Mouse (Mus musculus) thymus, postnatal 4 days (tissue): Measurements from ENCODE around the gene Necap2.
A peak's percentile ranks its signal among the peaks of the same experiment; 100 is the strongest.

Experiments
- DNase-seq: peaks from one replicate; pipeline ENCODE4 v3.0.0; 2021

Necap2 gene

GRCm38 (mm10) chr4:141073661-141074060 lies 4.5 kb downstream of the Necap2 start:
- no peak for DNase-seq

- no peak for DNase-seq
Measured at GRCm38 (mm10) chr4:141072502-141072901, 5.7 kb downstream of the Necap2 start.

DNA sequence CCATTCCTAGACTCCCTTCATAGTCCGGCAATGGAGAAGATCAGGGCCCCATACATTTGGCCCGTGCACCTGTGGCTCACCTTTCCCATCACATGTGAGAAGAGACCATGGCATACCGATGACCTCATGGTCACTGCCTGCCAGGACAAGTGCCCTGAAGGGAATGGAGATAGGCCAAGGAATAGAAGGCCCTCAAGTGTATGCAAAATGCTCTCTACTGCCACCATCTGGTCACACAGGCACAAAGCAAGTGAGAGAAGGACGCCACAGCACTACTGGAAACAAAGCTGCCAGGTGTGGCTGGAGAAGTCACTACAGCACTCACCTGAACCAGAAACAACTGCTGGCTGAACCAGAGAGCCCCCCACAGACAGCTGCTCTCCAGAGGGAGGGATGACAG lies 8.4 kb downstream of the Necap2 start:
- peak; percentile 68 for DNase-seq

- no peak for DNase-seq
Measured at GRCm38 (mm10) chr4:141068655-141069054, 9.5 kb downstream of the Necap2 start.

- no peak for DNase-seq
Measured at GRCm38 (mm10) chr4:141067516-141068046, 10.6 kb downstream of the Necap2 start.

GRCm38 (mm10) chr4:141066709-141067515 lies 11.2 kb downstream of the Necap2 start:
- DNase-seq = no peak

DNA sequence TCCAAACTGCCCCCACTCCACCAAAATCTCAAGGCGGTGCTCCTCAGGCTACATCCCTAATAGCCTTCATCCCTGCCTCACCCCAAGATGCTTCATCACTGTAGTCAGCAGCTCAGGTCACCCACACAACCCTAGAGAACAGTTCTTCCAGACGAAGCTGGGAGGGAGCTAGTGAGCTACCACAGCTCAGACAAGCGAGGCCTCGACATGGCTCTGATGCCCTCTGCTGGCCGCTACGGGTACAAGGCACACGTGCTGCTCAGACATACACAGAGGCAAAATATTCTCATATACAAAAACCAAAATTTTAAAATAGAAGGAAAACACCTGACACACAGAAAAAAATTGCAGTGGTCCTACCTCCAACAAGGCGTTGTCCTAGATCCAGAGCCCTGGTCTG lies 13.0 kb downstream of the Necap2 start:
- DNase-seq = peak; percentile 92

GRCm38 (mm10) chr4:141064104-141064659 lies 14.0 kb downstream of the Necap2 start:
- no peak for DNase-seq

GRCm38 (mm10) chr4:141060426-141061301 lies 17.5 kb downstream of the Necap2 start, which contains the start of gene Crocc:
Gene Crocc, minus strand, starts transcription at chr4:141060550.
- DNase-seq = peak; percentile 100

- DNase-seq = no peak
Measured at GRCm38 (mm10) chr4:141059616-141060425, 18.3 kb downstream of the Necap2 start.

DNA sequence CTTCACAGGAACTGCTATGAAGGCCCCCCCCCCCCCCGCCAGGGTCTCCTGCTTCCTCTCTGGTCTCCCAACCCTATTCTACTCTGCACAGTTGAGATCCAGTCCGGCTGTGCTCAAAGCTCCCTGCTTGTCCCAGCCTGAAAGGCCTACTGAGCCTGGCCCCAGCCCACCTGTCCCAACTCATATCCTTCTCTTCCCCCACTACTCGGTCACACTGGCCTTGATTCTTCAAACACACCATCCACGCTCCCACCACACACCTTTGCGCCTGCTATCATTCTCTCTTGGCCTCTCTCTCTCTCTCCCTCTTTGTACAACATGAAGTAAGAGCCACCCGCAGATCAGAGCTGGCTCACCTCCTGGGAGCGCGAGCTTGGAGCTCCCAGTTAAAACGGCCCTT lies 19.3 kb downstream of the Necap2 start:
- no peak for DNase-seq

- DNase-seq = no peak
Measured at GRCm38 (mm10) chr4:141056970-141057369, 21.2 kb downstream of the Necap2 start.

DNA sequence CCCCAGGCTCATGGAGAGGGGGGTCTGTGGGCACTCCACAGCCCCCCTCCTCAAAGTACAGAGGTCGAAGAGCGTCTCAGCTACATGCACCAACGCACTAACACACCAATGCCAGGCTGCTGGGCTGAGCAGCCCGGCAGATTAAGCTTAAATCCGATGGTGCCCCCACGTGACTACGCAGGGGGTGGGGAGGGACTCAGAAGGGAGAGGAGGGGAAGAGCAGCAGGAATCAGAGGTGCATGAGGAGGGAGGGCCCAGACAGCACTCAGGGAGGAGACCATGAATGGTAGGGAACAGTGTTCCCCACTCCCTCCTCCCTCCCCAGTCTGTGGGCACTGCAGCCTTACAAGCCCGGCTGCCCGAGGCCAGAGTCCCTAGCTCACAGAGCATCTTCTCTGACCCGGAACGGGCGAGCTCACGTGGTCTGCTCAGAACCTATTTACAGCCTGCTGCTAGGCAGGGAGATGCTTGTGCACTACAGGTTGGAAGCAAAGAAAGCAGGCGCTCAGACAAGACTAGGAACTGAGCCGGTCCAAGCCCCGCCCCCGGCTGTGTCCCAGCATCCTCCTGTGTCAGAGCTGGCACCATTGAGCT lies 24.5 kb downstream of the Necap2 start:
- DNase-seq = no peak

DNA sequence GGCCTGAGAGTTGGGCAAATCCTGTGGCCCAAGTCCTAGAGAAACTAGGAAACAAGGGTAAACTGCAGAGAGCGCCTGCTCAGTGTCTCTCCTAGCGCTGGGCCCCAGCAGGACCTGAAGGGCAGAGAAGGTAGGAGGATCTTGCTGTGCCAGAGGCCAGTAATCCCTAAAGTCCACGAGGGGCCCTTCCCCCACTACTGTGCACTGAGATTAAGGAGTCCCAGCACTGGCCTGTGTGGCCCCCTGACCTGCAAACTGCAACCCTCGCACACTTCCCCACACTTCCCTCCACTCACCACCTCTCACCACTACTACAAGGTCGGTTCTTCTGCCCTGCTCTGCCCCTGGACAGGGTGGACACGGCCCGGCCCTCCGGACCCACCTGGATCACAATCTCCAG lies 25.0 kb downstream of the Necap2 start:
- no peak for DNase-seq

DNA sequence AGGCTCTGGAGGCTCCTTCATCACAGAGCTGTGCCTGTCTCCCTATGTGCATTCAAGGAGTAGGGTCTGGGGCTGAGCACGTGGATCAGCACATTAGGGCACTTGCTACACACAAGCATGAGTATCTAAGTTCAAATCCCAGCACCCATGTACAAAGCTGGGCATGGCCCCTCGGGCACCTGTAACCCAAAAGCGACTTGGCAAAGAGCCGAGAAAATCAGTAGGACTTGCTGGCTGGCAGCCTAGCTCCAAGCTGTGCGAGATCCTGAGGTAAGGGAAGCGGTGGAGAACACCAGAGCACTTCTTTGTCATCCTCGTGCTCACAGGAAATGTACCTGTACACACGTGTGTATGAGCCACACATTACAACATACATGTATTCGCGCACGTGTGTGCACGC lies 25.7 kb downstream of the Necap2 start:
- no peak for DNase-seq

GRCm38 (mm10) chr4:141049476-141049835 lies 28.7 kb downstream of the Necap2 start:
- no peak for DNase-seq

- DNase-seq = no peak
Measured at GRCm38 (mm10) chr4:141048810-141049475, 29.2 kb downstream of the Necap2 start.

DNA sequence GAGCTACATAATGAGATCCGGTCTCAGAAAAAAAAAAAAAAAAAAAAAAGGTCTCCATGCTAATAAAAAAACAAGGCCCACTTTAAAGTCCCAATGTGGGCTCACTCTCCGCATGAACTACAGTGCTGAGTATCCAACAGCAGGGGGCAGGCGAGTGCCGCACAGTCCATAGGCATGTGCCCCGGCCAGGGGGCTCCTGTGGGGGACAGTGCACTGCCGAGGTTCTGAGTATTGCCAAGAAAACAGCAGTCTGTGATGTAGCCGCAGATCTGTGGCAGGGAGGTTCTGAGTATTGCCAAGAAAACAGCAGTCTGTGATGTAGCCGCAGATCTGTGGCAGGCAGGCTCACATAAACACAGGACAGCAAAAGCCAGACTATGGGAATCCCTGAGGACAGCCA lies 33.3 kb downstream of the Necap2 start:
- DNase-seq = peak; percentile 87

DNA sequence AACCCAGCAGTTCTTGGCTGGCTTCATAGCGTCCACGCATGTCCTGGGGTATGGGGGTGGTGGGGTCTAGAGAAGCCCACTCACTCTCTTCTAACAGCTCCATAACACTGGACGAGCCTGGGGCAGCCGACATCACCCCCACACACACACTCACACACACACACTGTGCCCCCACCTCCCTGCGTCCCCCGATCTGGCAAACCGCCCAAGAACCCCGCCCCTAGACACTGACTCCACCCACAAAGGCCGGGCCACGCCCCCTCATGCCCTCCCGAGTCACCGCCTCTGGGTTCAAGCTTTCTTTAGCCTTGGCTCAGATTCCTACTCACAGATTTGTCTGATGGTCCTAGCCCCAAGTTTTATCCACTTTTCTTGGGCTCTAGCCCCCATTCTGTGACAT lies 37.0 kb downstream of the Necap2 start:
- no peak for DNase-seq

- no peak for DNase-seq
Measured at GRCm38 (mm10) chr4:141033606-141034549, 44.3 kb downstream of the Necap2 start.
